Mouse (Mus musculus) liver, embryonic 14.5 days (tissue): ENCODE measurements around the gene Fam71e2.

Source experiments
- CTCF ChIP-seq: IDR thresholded peaks from 2 replicates; pipeline ENCODE4 v1.5.1; 2016; ENCODE audit warnings: antibody characterized with exemption, low read depth, control low read depth
- EP300 ChIP-seq: IDR thresholded peaks from 2 replicates; pipeline ENCODE4 v1.6.1; 2016; ENCODE audit warnings: antibody characterized with exemption, low read depth

DNA sequence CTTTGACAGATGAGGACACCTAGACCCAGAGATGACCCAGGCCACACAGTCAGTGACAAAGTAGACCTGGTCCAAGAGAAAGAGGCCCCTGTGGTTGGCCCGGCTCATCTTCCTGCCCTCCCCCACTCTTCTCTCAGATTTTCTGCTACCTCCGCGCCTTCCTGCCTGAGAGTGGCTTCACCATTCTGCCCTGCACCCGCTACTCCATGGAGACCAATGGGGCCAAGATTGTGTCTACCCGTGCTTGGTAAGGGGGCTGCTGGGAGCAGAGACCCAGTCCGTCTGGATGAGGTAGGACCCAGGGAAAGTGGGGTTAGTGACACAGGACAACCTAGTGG lies 28.7 kb downstream of the Fam71e2 start:
- TF ChIP-seq EP300 (no peak), CTCF (no peak)
